Mouse (Mus musculus): Measurements from ENCODE around the gene Gpat3. TPM values are rescaled to one million over a fixed set of nuclear protein-coding genes. Genes with fewer than 3 reads are reported as not detected.

Gene Gpat3
- polyA plus RNA-seq, 1 experiment from 2014 or later: 1.1 TPM

- H3K27me3 ChIP-seq: no peaks in the 10 kb centered on the region
- no peak overlapping the region for H3K4me3 ChIP-seq
- no peak overlapping the region for H3K27ac ChIP-seq
- H3K4me1 ChIP-seq: 0 out of 2 replicates have a peak, but pooled peaks cover 5% of the 10 kb centered on the region
- no peak overlapping the region for H3K9ac ChIP-seq
- ATAC-seq (ENCODE audit: insufficient number of reproducible peaks, insufficient read depth, low FRiP score, low TSS enrichment, low read depth): no peak
- H3K9me3 ChIP-seq: no peaks in the 10 kb centered on the region
- H3K4me2 ChIP-seq: no peak overlapping the region
- no peaks in the 10 kb centered on the region for H3K36me3 ChIP-seq
- WGBS: 68% methylated on average over 11 of the region's 11 CpGs
Observed at GRCm38 (mm10) chr5:100899745-100900489, 54.4 kb downstream of the Gpat3 start.

- Histone ChIP-seq H3K36me3 (no peaks in the 10 kb centered on the region), H3K27me3 (no peaks in the 10 kb centered on the region), H3K27ac (no peak overlapping the region), H3K4me3 (no peak overlapping the region), H3K4me1 (0 out of 2 replicates have a peak, but pooled peaks cover 5% of the 10 kb centered on the region), H3K4me2 (no peak overlapping the region), H3K9ac (no peak overlapping the region), H3K9me3 (no peaks in the 10 kb centered on the region)
- no peak for ATAC-seq (ENCODE audit: insufficient number of reproducible peaks, insufficient read depth, low FRiP score, low TSS enrichment, low read depth)
- WGBS: 65% methylated on average over 5 of the region's 5 CpGs
Observed at GRCm38 (mm10) chr5:100901046-100901445, 55.5 kb downstream of the Gpat3 start.

- no peak for ATAC-seq (ENCODE audit: insufficient number of reproducible peaks, insufficient read depth, low FRiP score, low TSS enrichment, low read depth)
- no peak overlapping the region for H3K4me2 ChIP-seq
- 76% methylated on average over 7 of the region's 7 CpGs for WGBS
- no peaks in the 10 kb centered on the region for H3K27me3 ChIP-seq
- H3K9ac ChIP-seq: no peak overlapping the region
- no peaks in the 10 kb centered on the region for H3K36me3 ChIP-seq
- H3K9me3 ChIP-seq: no peaks in the 10 kb centered on the region
- H3K4me1 ChIP-seq: no peaks in the 10 kb centered on the region
- H3K27ac ChIP-seq: no peak overlapping the region
- H3K4me3 ChIP-seq: no peak overlapping the region
Observed at GRCm38 (mm10) chr5:100908478-100908877, 63.0 kb downstream of the Gpat3 start.

- H3K4me2 ChIP-seq: no peak overlapping the region
- H3K36me3 ChIP-seq: no peaks in the 10 kb centered on the region
- no peaks in the 10 kb centered on the region for H3K4me1 ChIP-seq
- no peak overlapping the region for H3K9ac ChIP-seq
- H3K27ac ChIP-seq: no peak overlapping the region
- WGBS: 68% methylated on average over 10 of the region's 10 CpGs
- no peaks in the 10 kb centered on the region for H3K27me3 ChIP-seq
- no peak for ATAC-seq (ENCODE audit: insufficient number of reproducible peaks, insufficient read depth, low FRiP score, low TSS enrichment, low read depth)
- H3K4me3 ChIP-seq: no peak overlapping the region
- no peaks in the 10 kb centered on the region for H3K9me3 ChIP-seq
Observed at GRCm38 (mm10) chr5:100908901-100909300, 63.4 kb downstream of the Gpat3 start.

- Histone ChIP-seq H3K4me3 (no peak overlapping the region), H3K36me3 (no peaks in the 10 kb centered on the region), H3K4me1 (no peaks in the 10 kb centered on the region), H3K27me3 (no peaks in the 10 kb centered on the region), H3K9me3 (no peaks in the 10 kb centered on the region), H3K27ac (no peak overlapping the region), H3K9ac (no peak overlapping the region), H3K4me2 (no peak overlapping the region)
- WGBS: 75% methylated on average over 11 of the region's 11 CpGs
- no peak for ATAC-seq (ENCODE audit: insufficient number of reproducible peaks, insufficient read depth, low FRiP score, low TSS enrichment, low read depth)
Observed at GRCm38 (mm10) chr5:100909691-100910090, 64.2 kb downstream of the Gpat3 start.

DNA sequence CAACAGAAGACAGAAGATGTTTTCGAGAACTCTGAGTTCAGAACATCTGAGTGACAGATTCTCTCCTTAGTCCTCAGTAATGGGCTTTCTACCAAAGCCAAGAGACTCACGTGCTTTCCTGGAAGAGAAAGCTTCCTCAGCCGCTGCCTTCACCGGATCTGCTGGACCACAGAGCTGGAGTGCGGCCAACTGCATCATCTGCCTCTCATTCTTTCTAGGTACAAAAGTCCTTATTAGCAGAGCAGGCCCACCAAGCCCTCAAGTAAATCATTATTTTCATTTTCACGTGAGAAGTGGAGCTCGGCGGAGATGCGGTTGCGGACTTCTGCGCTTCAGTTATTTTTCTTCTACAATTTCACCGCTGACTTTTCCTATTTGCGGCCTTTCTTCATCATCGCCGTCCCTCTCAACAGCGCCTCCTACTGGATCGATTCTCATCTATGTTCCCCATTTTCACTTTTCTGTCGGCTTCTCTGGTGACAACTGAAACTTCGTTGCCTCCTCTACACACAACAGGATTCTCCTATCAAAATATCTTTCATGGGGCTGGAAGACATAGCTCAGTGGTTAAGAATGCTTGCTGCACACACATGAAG is 66.1 kb downstream of the Gpat3 start:
- WGBS: 78% methylated on average over 19 of the region's 19 CpGs
- Histone ChIP-seq H3K4me2 (no peak overlapping the region), H3K4me1 (no peaks in the 10 kb centered on the region), H3K36me3 (no peaks in the 10 kb centered on the region), H3K27me3 (peaks cover 4% of the 10 kb centered on the region; the same call in 1 of the 2 replicates), H3K4me3 (no peak overlapping the region), H3K9ac (no peak overlapping the region), H3K27ac (no peak overlapping the region), H3K9me3 (no peaks in the 10 kb centered on the region)
- no peak for ATAC-seq (ENCODE audit: insufficient number of reproducible peaks, insufficient read depth, low FRiP score, low TSS enrichment, low read depth)

DNA sequence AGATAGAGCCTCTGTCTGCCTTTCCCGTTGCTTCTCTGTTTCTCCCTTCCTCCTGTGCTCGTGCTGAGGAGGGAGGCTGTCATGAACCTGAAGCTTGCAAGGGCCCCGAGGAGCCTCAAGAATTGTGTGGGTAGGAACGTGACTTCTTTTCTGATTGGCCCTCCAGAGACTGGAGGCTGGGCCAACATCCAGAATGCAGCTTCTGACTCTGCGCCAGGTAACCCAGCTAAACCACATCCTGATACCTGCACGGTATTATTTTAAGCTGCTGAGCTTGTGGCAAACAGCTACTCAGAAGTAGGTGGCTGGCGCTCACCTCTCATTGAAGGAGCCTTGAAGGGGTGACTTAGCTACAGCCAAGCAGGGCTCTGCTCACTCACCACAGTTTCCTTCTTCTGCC is 66.9 kb downstream of the Gpat3 start:
- H3K4me2 ChIP-seq: no peak overlapping the region
- 72% methylated on average over 7 of the region's 7 CpGs for WGBS
- H3K27ac ChIP-seq: no peak overlapping the region
- peaks cover 4% of the 10 kb centered on the region; the same call in 1 of the 2 replicates for H3K27me3 ChIP-seq
- H3K4me1 ChIP-seq: no peaks in the 10 kb centered on the region
- H3K4me3 ChIP-seq: no peak overlapping the region
- no peak for ATAC-seq (ENCODE audit: insufficient number of reproducible peaks, insufficient read depth, low FRiP score, low TSS enrichment, low read depth)
- no peaks in the 10 kb centered on the region for H3K36me3 ChIP-seq
- no peak overlapping the region for H3K9ac ChIP-seq
- no peaks in the 10 kb centered on the region for H3K9me3 ChIP-seq

DNA sequence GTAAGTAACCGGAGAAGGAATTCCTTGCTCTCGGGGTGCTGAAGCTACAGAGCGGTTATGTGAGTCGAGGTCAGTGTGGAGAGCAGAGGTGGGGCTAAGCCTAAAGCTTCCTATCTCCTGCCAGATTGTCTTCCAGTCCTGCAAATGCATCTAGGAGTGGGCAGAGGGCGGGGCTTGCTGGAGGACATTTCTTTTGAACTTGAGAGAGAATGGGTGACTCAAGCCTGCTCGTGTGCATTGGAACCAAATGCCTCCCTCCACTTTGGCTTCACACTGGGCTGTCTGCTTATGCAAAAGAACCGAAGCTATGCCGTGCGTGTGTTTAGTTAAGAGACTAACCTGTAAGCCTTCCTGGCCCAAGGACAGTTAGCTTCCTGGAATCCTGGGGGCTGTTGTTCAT is 67.8 kb downstream of the Gpat3 start:
- no peak overlapping the region for H3K27ac ChIP-seq
- no peak overlapping the region for H3K4me3 ChIP-seq
- no peak for ATAC-seq (ENCODE audit: insufficient number of reproducible peaks, insufficient read depth, low FRiP score, low TSS enrichment, low read depth)
- H3K9me3 ChIP-seq: no peaks in the 10 kb centered on the region
- H3K4me2 ChIP-seq: no peak overlapping the region
- H3K36me3 ChIP-seq: no peaks in the 10 kb centered on the region
- H3K27me3 ChIP-seq: peaks cover 8% of the 10 kb centered on the region
- no peaks in the 10 kb centered on the region for H3K4me1 ChIP-seq
- 66% methylated on average over 9 of the region's 9 CpGs for WGBS
- no peak overlapping the region for H3K9ac ChIP-seq

DNA sequence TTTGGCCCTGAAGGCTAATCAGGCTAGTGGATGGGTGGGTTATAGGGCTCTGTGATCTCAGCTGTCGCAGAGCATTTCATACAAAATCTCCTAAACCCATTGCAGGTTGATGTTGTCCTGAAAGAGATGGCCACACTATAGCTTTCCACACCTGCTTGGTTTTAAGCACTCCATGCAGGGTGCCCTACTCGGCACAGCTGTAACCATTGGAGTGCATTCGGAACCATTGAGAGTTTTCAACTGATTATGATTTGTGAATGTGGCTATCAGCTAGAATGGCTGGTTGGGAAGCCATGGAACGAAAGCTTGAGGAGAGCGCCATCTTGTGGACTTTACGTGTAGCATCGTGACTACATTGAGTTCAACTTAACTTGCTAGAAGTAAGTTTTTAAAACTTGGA is 69.5 kb downstream of the Gpat3 start:
- H3K4me1 ChIP-seq: no peaks in the 10 kb centered on the region
- ATAC-seq (ENCODE audit: insufficient number of reproducible peaks, insufficient read depth, low FRiP score, low TSS enrichment, low read depth): no peak
- H3K27ac ChIP-seq: no peak overlapping the region
- peaks cover 13% of the 10 kb centered on the region for H3K27me3 ChIP-seq
- no peaks in the 10 kb centered on the region for H3K36me3 ChIP-seq
- H3K9me3 ChIP-seq: no peaks in the 10 kb centered on the region
- WGBS: 18% methylated on average over 7 of the region's 7 CpGs
- H3K4me3 ChIP-seq: no peak overlapping the region
- H3K9ac ChIP-seq: no peak overlapping the region
- H3K4me2 ChIP-seq: no peak overlapping the region

DNA sequence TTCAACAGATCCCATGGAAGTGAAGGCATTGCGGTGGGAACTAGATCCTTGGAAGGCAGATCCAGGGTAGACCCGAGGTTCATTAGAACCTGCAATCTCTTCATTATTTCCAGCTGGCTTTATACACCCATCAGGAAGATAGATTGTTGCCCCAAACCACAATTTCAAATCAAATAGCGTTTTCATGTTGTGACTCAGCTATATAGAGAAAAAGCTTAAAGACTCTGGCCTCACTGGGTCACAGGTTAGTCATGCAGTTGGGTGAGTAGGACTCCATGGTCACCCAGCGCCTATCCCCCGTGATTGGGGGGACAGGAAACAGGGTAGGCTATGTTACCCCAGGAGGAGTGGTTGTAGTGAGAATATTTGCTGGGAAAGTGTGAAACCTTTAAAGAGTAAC is 69.9 kb downstream of the Gpat3 start:
- ATAC-seq (ENCODE audit: insufficient number of reproducible peaks, insufficient read depth, low FRiP score, low TSS enrichment, low read depth): no peak

DNA sequence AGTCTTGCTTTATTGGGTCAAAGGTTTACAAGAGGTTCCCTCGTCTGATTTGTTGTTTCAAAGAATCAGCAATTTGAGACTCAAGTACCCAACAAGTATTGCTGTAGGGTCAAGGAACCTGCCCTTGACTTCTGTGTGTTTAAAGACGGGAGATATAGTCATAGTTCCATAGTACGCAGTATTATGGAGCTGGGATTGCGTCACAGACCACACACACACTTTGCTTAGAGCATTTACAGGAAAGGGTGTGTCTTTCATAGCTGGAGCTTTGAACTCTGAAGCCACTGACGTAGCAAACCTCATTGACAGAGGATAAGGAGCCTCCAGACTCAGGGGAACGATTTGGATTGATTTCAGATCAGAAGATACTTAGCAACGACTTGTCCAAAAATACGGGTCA is 70.9 kb downstream of the Gpat3 start:
- Histone ChIP-seq H3K4me1 (no peaks in the 10 kb centered on the region), H3K27me3 (peaks cover 22% of the 10 kb centered on the region), H3K4me3 (no peak overlapping the region), H3K9me3 (no peaks in the 10 kb centered on the region), H3K4me2 (no peak overlapping the region), H3K36me3 (no peaks in the 10 kb centered on the region), H3K27ac (no peak overlapping the region), H3K9ac (no peak overlapping the region)
- WGBS: 61% methylated on average over 8 of the region's 8 CpGs
- no peak for ATAC-seq (ENCODE audit: insufficient number of reproducible peaks, insufficient read depth, low FRiP score, low TSS enrichment, low read depth)

More for the DNA sequence above, 69.9 kb downstream of the Gpat3 start:
- no peaks in the 10 kb centered on the region for H3K4me1 ChIP-seq
- H3K4me3 ChIP-seq: no peak overlapping the region
- no peaks in the 10 kb centered on the region for H3K9me3 ChIP-seq
- no peak overlapping the region for H3K9ac ChIP-seq
- no peak overlapping the region for H3K27ac ChIP-seq
- H3K27me3 ChIP-seq: peaks cover 18% of the 10 kb centered on the region
- H3K36me3 ChIP-seq: no peaks in the 10 kb centered on the region
- 48% methylated on average over 5 of the region's 5 CpGs for WGBS
- H3K4me2 ChIP-seq: no peak overlapping the region

DNA sequence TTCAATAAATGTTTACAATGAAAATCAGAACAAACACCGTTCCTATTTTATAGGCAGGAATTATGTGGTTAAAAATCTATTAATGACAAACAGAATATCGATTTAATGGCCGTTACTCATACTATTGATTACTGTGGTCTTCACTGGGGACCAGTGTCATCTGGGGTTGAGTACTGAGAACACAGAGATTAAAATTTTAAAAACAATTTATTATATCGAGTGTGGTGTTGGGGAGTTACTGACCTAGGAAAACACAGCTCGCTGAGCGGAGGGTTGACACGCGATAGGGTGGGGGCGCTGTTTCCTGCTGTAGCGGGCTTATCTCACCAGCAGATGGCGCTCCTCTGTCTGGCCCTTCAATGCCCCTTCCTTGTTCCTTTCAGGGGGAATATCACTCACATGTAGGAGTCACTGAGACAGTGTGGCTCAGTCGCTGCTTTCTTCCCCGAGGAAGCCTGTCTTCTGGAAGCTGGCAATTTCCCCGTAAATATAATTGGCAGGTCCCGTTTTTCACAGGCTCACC is 71.8 kb downstream of the Gpat3 start:
- Histone ChIP-seq H3K36me3 (no peaks in the 10 kb centered on the region), H3K9me3 (no peaks in the 10 kb centered on the region), H3K4me1 (no peaks in the 10 kb centered on the region), H3K27me3 (peaks cover 22% of the 10 kb centered on the region), H3K4me3 (no peak overlapping the region), H3K27ac (no peak overlapping the region), H3K4me2 (no peak overlapping the region), H3K9ac (no peak overlapping the region)
- WGBS: 20% methylated on average over 15 of the region's 15 CpGs
- ATAC-seq (ENCODE audit: insufficient number of reproducible peaks, insufficient read depth, low FRiP score, low TSS enrichment, low read depth): no peak

All from embryonic facial prominence, embryonic 13.5 days (tissue).